Mouse (Mus musculus): ENCODE results near the gene Psmb3. TPM values are rescaled to one million over a fixed set of nuclear protein-coding genes. Genes with fewer than 3 reads are reported as not detected.

The Psmb3 gene
- polyA plus RNA-seq, 1 experiment: 330 TPM

- peaks cover 36% of the 10 kb centered on the region for H3K36me3 ChIP-seq (ENCODE audit: control insufficient read depth, insufficient read depth, low read length)
- no peak overlapping the region for H3K27ac ChIP-seq (ENCODE audit: insufficient read depth, low read depth, low read length)
- TF ChIP-seq POLR2A (IDR thresholded peaks at IDR 0.05; ENCODE audit: low read depth, low read length) (no peak), CTCF (IDR thresholded peaks at IDR 0.05; ENCODE audit: extremely low read depth, insufficient read length, insufficient replicate concordance, low read depth, low read length) (no peak)
- H3K4me1 ChIP-seq (ENCODE audit: control insufficient read depth, insufficient read depth, insufficient read length, low read length): no peaks in the 10 kb centered on the region
- 85% methylated on average over 6 of the region's 6 CpGs for WGBS
- no peaks in the 10 kb centered on the region for H3K27me3 ChIP-seq (ENCODE audit: control insufficient read depth, insufficient read depth, low read length)
- H3K4me3 ChIP-seq (ENCODE audit: low read depth, low read length): no peak overlapping the region
Observed at GRCm38 (mm10) chr11:97758942-97759341, 55.7 kb downstream of the Psmb3 start.

GRCm38 (mm10) chr11:97761638-97762037 lies 58.4 kb downstream of the Psmb3 start:
- H3K4me3 ChIP-seq (ENCODE audit: low read depth, low read length): no peak overlapping the region
- H3K27me3 ChIP-seq (ENCODE audit: control insufficient read depth, insufficient read depth, low read length): no peaks in the 10 kb centered on the region
- no peak overlapping the region for H3K27ac ChIP-seq (ENCODE audit: insufficient read depth, low read depth, low read length)
- TF ChIP-seq CTCF (IDR thresholded peaks at IDR 0.05; ENCODE audit: extremely low read depth, insufficient read length, insufficient replicate concordance, low read depth, low read length) (no peak), POLR2A (IDR thresholded peaks at IDR 0.05; ENCODE audit: low read depth, low read length) (no peak)
- H3K4me1 ChIP-seq (ENCODE audit: control insufficient read depth, insufficient read depth, insufficient read length, low read length): peaks cover 6% of the 10 kb centered on the region
- H3K36me3 ChIP-seq (ENCODE audit: control insufficient read depth, insufficient read depth, low read length): peaks cover 28% of the 10 kb centered on the region

Other genes starting within 250 kb of the Psmb3 start
- gene 4933428G20Rik, start 203.1 kb upstream of the Psmb3 start, polyA plus RNA-seq (2012; rRNA removed): not detected in 2 replicates
- 0.43 and 0.53 TPM in 2 replicates for gene Srcin1, start 127.2 kb upstream of the Psmb3 start, polyA plus RNA-seq (2012; rRNA removed)
- gene Epop, start 73.7 kb upstream of the Psmb3 start, polyA plus RNA-seq (2012; rRNA removed): 2.1 and 3.8 TPM in 2 replicates
- 18.4 and 38.6 TPM in 2 replicates for gene Mllt6, start 40.0 kb upstream of the Psmb3 start, polyA plus RNA-seq (2012; rRNA removed)
- gene Cisd3, start 17.6 kb upstream of the Psmb3 start, polyA plus RNA-seq (2012; rRNA removed): 112 and 249 TPM in 2 replicates
- 25.9 and 77.9 TPM in 2 replicates for gene Pcgf2, start 2.9 kb upstream of the Psmb3 start, polyA plus RNA-seq (2012; rRNA removed)
- 2.0 and 3.4 TPM in 2 replicates for gene Pip4k2b, start 41.3 kb downstream of the Psmb3 start, polyA plus RNA-seq (2012; rRNA removed)
- gene Cwc25, start 63.2 kb downstream of the Psmb3 start, polyA plus RNA-seq (2012; rRNA removed): 1.7 and 3.7 TPM in 2 replicates
- not detected in 2 replicates for gene 1700001P01Rik, start 72.5 kb downstream of the Psmb3 start, polyA plus RNA-seq (2012; rRNA removed)
- 10.2 and 22.0 TPM in 2 replicates for gene Rpl23, start 79.0 kb downstream of the Psmb3 start, polyA plus RNA-seq (2012; rRNA removed)
- gene Lasp1, start 95.6 kb downstream of the Psmb3 start, polyA plus RNA-seq (2012; rRNA removed): 165 and 397 TPM in 2 replicates
- gene B230217C12Rik, start 137.4 kb downstream of the Psmb3 start, polyA plus RNA-seq (2012; rRNA removed): 0.43 and 0.44 TPM in 2 replicates
- not detected in 2 replicates for gene Fbxo47, start 180.8 kb downstream of the Psmb3 start, polyA plus RNA-seq (2012; rRNA removed)